Mouse (Mus musculus): ENCODE data around the gene Phf21a.

- TF ChIP-seq CTCF (IDR thresholded peaks at IDR 0.05) (no peak), POLR2A (IDR thresholded peaks at IDR 0.05; ENCODE audit: insufficient read depth, low read depth, low read length) (no peak), EP300 (IDR thresholded peaks at IDR 0.05; ENCODE audit: insufficient read depth, low read depth, low read length) (no peak)
These were observed 32.4 kb downstream of the Phf21a start for GRCm38 (mm10) chr2:92125330-92125729.
